Mouse (Mus musculus): ENCODE measurements around the gene Ptpn1.

Gene Ptpn1

GRCm38 (mm10) chr2:167931985-167932726 lies at the start of gene Ptpn1:
TSS of gene Ptpn1 (plus strand) at chr2:167932057.
- peak; percentile 97 for DNase-seq

- no peak for DNase-seq
Measured at GRCm38 (mm10) chr2:167886485-167886884, 45.4 kb upstream of the Ptpn1 start.

- DNase-seq: no peak
Measured at GRCm38 (mm10) chr2:167887516-167888347, 44.1 kb upstream of the Ptpn1 start.

- no peak for DNase-seq
Measured at GRCm38 (mm10) chr2:167888834-167889233, 43.0 kb upstream of the Ptpn1 start.

GRCm38 (mm10) chr2:167889886-167890285 lies 42.0 kb upstream of the Ptpn1 start:
- DNase-seq: no peak

GRCm38 (mm10) chr2:167891908-167892307 lies 39.9 kb upstream of the Ptpn1 start:
- DNase-seq: peak; percentile 30

- DNase-seq: no peak
Measured at GRCm38 (mm10) chr2:167893680-167894079, 38.2 kb upstream of the Ptpn1 start.

GRCm38 (mm10) chr2:167894948-167895372 lies 36.9 kb upstream of the Ptpn1 start:
- DNase-seq: peak; percentile 96

GRCm38 (mm10) chr2:167897896-167898295 lies 34.0 kb upstream of the Ptpn1 start:
- no peak for DNase-seq

GRCm38 (mm10) chr2:167899989-167900421 lies 31.9 kb upstream of the Ptpn1 start:
- DNase-seq: no peak

- DNase-seq: no peak
Measured at GRCm38 (mm10) chr2:167902116-167902703, 29.6 kb upstream of the Ptpn1 start.

GRCm38 (mm10) chr2:167903242-167903952 lies 28.5 kb upstream of the Ptpn1 start:
- no peak for DNase-seq

- DNase-seq: no peak
Measured at GRCm38 (mm10) chr2:167904621-167905367, 27.1 kb upstream of the Ptpn1 start.

GRCm38 (mm10) chr2:167905561-167905960 lies 26.3 kb upstream of the Ptpn1 start:
- DNase-seq: no peak

GRCm38 (mm10) chr2:167906729-167907128 lies 25.1 kb upstream of the Ptpn1 start:
- DNase-seq: no peak

GRCm38 (mm10) chr2:167909531-167910177 lies 22.2 kb upstream of the Ptpn1 start:
- DNase-seq: no peak

GRCm38 (mm10) chr2:167910178-167910540 lies 21.7 kb upstream of the Ptpn1 start:
- no peak for DNase-seq

- no peak for DNase-seq
Measured at GRCm38 (mm10) chr2:167911511-167911910, 20.3 kb upstream of the Ptpn1 start.

- no peak for DNase-seq
Measured at GRCm38 (mm10) chr2:167919081-167919480, 12.8 kb upstream of the Ptpn1 start.

- no peak for DNase-seq
Measured at GRCm38 (mm10) chr2:167920041-167920440, 11.8 kb upstream of the Ptpn1 start.

- no peak for DNase-seq
Measured at GRCm38 (mm10) chr2:167920960-167921495, 10.8 kb upstream of the Ptpn1 start.
